Mouse (Mus musculus): Measurements from ENCODE around the gene Phkg1.

DNA sequence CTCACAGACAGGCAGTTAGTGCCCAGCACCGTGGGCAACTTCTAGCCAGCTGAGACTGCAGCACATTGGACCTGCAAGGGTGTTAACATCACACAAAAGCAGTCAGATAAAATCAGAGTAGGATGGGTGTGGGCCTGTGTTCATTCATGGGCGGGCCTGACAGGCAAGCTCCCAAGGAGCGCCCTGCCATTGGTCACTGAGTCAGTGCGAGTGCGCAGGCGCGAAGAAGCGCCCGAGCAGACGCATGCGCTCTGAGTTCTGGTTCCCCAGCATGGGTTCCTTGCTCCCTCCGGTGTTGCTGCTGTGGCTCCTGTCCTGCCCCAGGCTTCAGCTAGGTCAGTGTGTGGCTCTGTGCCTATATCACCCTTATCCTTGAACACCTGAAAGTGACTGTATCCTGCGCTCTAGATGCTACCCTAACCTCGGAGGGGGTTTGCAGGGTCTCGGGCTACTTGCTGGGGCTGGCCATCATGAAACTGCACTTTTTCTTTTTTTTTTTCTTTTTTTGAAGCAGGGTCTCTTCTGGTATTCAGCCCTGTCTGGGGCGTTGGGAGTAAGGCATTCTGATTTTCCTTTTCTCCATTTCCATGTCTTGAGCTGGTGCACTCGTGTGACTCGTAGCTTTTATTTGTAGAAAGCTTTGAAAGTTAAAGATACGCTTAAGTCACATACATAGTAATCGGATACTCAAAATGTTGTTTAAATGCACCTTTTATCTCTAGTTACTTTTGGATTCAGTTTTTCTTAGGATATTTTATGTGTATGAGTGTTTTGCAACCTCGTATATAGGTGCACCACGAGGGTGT, 51.4 kb downstream of the Phkg1 start, which contains the start of gene Sumf2:
- TF ChIP-seq CTCF (conservative IDR thresholded peaks at IDR 0.05; ENCODE audit: insufficient read depth, insufficient read length, low read depth, low read length) (0 out of 2 replicates have a peak, but pooled peaks have one; percentile 22), POLR2A (IDR thresholded peaks at IDR 0.05; ENCODE audit: low read depth, low read length) (peak; percentile 77)

Measured in kidney, adult 2 months (tissue).